Mouse (Mus musculus) testis, postnatal 10 days (tissue): ENCODE results near the gene B3galt4.
"Not testable (repeated sequence)": the region's sequence is repeated elsewhere in the genome, so short reads cannot be mapped to it uniquely, and the experiment has no call there.

Experiments
- DNase-seq: peaks from one replicate; pipeline ENCODE4 v3.0.0; 2021; ENCODE audit warnings: low spot score

The B3galt4 gene

GRCm38 (mm10) chr17:33951021-33951946, at the start of gene B3galt4:
Gene B3galt4 (minus strand): TSS chr17:33951488.
- DNase-seq = peak; percentile 90

GRCm38 (mm10) chr17:34000796-34001195, 49.5 kb upstream of the B3galt4 start:
- not testable (repeated sequence) for DNase-seq

- DNase-seq = peak; percentile 87
Measured at GRCm38 (mm10) chr17:34000150-34000537, 48.9 kb upstream of the B3galt4 start, which contains the start of gene H2-K1. Gene H2-K1 (minus strand): TSS chr17:34000347.

- peak; percentile 60 for DNase-seq
Measured at GRCm38 (mm10) chr17:33999341-34000149, 48.3 kb upstream of the B3galt4 start.

GRCm38 (mm10) chr17:33998697-33999096, 47.4 kb upstream of the B3galt4 start:
- not testable (repeated sequence) for DNase-seq

- DNase-seq = not testable (repeated sequence)
Measured at GRCm38 (mm10) chr17:33997025-33997424, 45.7 kb upstream of the B3galt4 start.

- DNase-seq = no peak
Measured at GRCm38 (mm10) chr17:33995651-33996050, 44.4 kb upstream of the B3galt4 start.

GRCm38 (mm10) chr17:33994959-33995358, 43.7 kb upstream of the B3galt4 start:
- no peak for DNase-seq

- DNase-seq = peak; percentile 81
Measured at GRCm38 (mm10) chr17:33991788-33992664, 40.7 kb upstream of the B3galt4 start.

- peak; percentile 79 for DNase-seq
Measured at GRCm38 (mm10) chr17:33982136-33982535, 30.8 kb upstream of the B3galt4 start.

GRCm38 (mm10) chr17:33981192-33981909, 30.1 kb upstream of the B3galt4 start:
- DNase-seq = peak; percentile 86

GRCm38 (mm10) chr17:33980181-33981035, 29.1 kb upstream of the B3galt4 start:
- no peak for DNase-seq

- DNase-seq = no peak
Measured at GRCm38 (mm10) chr17:33979512-33980050, 28.3 kb upstream of the B3galt4 start.

- DNase-seq = peak; percentile 52
Measured at GRCm38 (mm10) chr17:33978631-33979031, 27.3 kb upstream of the B3galt4 start.

- DNase-seq = no peak
Measured at GRCm38 (mm10) chr17:33977861-33978557, 26.7 kb upstream of the B3galt4 start.

GRCm38 (mm10) chr17:33973572-33973971, 22.3 kb upstream of the B3galt4 start:
- no peak for DNase-seq

GRCm38 (mm10) chr17:33972691-33973090, 21.4 kb upstream of the B3galt4 start:
- DNase-seq = peak; percentile 75

GRCm38 (mm10) chr17:33969394-33969793, 18.1 kb upstream of the B3galt4 start:
- DNase-seq = peak; percentile 54

GRCm38 (mm10) chr17:33968927-33969326, 17.6 kb upstream of the B3galt4 start:
- no peak for DNase-seq
